Mouse (Mus musculus) kidney, postnatal 14 days (tissue): Measurements from ENCODE around the gene Lmx1a.
A peak's percentile ranks its signal among the peaks of the same experiment; 100 is the strongest.

ENCODE experiments used
- DNase-seq: peaks from one replicate; pipeline ENCODE4 v3.0.0; 2022; ENCODE audit warnings: mixed read lengths

Gene Lmx1a

DNA sequence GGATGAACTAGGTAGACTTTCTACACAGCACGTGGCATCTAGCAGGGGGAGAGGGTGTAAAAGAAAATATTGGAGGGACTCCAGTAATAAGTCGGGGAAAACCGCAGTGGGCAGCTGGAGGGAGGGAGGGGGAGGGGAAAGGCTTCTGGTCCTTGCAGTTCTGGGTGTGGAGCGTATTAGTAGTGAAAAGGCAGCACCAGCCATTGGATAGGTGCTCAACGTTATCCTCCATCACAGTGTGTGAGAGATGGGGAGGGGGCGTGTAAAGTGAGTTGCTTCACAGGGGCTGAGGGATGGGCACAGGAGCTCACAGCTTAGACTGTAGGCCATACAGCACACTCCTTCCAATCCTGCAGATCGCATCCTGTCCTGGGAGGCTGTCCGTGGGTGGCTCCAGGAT is 100.4 kb downstream of the Lmx1a start:
- no peak for DNase-seq

DNA sequence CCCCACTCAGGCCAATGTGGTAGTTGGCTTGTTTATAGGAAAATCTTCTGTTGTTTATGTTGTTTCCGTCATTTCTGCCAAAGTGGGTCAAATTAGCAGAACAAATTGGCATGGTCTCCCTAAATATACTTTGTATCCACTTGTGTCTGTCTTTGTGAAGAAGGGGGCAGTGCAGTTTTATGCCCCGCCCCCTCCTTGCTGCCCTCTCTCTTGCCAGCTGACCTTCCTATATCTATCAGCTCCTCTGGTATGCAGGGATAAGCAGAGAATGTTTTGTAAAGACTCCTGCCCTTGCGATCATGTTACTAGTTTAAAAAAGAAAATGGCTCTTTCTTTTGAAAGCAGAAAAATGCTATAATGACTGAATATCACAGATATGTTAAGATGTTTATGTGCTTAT is 101.7 kb downstream of the Lmx1a start:
- no peak for DNase-seq

DNA sequence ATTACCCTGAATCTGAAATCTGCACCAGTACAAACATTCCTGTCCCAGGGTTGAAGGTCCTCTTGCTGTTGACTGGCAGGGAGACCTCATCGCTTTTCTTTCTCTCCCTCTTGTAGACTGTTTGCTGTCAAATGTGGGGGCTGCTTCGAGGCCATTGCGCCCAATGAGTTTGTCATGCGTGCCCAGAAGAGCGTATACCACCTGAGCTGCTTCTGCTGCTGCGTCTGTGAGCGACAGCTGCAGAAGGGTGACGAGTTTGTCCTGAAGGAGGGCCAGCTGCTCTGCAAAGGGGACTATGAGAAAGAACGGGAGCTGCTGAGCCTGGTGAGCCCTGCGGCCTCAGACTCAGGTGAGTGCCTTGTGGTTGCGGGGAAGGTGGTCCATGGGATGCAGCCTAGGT is 102.2 kb downstream of the Lmx1a start:
- no peak for DNase-seq

DNA sequence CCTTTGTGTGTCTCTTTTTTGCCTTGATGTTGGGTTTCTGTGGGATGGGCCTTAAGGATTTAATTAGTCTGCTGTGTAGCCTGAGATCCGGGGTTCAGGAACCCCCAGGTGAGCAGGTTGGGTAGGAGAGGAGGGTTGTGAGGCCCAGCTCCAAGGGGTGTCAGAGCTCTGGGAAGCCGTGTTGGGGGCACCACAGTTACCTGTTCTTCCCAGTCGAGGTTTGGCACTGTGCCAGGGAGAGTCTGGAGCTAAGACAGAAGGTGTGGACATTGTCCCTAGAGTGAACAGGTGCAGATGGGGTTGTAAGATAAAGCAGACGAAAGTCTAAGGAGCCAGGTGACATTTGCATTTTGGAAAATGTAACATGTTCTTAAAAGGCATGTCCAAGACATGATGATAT is 112.9 kb downstream of the Lmx1a start:
- no peak for DNase-seq

DNA sequence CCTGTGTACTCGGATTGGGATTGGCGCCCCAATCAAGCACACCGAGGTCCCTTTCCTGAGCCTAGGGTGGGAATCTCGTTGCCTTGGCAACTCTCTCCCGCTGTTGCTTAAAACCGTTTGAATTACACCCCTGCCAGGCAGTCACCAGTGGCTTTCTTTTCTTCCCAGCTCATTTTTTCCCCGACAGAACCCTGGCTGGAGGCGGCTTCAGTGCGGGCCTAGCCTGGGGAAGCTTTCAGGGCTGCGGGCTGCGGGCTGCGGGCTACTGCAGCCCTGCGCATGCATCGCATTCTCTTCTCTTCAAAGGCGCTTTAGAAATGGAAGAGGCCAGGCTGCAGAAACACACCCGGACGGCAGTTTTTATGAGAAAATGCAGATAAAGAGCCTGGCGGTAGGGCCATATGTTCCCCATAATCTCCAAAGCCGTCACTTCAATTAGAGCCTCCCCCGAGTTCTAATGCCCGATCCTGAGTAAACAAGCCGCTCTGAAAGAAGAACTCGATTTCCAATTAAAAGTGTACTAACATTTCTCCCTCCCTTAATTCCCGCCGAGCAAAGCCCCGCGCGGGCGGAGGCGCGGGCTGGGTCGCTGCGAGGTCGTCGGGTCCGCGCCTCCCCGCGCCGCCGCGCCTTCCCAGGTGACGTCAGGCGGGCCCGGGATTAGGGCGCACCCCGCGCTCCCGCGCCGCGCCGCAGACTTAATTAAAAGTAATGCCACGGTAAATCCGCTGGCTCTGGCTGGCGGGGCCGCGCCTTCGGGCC is 113.7 kb downstream of the Lmx1a start:
- peak; percentile 20 for DNase-seq

DNA sequence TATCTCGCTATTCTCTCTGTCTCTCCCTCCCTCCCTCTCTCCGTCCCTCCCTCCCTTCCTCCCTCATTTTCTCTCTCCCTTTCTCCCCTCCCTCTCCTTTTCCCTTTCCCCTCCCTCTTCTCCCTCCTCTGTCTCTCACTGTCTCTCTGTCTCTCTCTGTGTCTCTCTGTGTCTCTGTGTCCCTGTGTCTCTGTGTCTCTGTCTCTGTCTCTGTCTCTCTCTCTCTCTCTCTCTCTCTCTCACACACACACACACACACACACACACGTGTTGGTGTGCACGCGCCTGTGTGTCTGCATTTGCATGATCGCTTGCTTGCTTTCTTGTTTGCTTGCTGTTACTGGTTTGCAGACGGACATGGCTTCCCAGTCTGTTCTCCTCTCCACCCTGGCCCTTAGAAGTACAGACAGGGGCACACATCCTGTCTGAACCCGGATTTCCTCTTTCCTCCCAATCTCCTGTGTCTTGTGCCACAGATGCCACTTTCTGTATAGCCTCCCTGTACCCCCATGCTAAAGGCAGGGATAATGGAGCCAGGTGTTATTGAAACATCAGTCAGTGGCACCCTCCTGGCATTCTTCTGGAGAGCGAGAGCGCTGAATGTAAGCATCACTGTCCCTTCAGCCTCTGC is 114.4 kb downstream of the Lmx1a start:
- no peak for DNase-seq

DNA sequence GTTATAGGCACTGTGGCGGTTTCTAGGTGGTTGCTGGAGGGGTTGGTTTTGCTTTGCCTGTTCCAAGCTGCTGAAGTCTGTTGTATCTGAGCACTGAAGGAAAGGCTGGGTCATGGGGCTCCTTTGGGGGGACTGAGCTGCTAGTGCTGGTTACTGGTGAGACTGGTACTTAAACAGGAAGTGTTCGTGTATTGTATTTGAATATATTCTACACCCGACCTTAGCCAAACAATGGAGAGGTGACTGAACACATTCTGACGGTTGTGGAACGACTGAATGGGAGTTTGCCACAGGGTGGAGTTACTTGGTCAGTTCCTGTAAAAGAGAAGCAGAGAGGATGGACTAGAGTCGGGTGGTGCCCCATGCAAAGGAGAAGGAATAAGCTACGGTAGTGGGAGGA is 115.8 kb downstream of the Lmx1a start:
- DNase-seq = no peak

DNA sequence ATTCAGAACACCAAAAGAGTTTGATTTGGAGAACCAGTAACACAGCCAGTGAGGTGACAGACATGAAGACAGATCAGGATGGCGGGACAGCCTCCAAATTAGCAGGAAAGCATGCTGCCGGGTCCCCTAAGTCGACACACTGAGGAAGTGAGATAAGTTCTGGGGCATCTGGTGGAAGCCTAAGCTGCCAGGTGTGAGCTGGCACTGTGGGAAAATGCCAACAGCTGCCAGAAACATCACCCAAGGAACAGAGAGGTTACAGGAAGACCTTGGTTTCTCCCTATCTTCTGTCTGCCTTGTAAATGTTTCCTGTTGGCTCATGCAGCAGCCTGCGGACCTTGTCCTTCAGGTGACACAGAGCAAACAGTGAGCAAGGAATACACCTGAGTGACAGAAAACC is 122.1 kb downstream of the Lmx1a start:
- no peak for DNase-seq

DNA sequence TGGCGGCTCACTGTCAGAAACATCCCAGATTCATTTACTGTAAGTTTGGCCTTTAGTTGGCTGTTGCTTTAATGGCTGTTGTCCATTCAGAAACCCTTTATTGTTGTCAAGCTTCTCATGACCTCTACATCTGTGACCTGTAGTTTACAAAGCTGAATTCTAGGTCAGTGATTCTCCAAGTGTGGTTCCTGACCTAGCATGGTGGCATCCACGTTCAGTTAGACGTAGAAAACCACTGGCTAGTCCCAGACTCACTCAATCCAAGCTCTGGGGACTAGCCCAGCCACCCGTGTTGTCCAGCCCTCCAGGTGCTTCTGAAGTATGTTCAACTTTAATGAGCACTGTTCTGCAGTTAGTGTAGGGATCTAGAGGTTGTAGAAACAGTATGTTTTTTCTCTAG is 126.1 kb downstream of the Lmx1a start:
- no peak for DNase-seq

DNA sequence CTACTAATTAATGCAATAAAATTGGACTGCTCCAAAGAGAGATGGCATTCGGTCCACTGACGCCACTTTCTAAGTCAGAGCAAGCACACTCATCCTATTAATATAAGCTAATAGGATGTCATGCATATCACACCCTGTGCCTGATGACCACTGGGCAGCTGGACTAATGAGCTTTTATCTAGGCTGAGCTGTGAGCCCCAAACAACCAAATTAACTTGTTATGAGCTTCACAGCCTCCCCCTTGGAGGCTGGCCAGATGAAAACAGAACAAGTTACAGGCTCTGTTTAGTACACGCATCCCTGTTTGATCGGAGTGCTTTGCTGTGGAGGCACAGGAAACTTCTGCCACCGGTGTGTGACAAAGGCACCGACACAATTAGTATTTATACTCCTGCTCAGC is 128.0 kb downstream of the Lmx1a start:
- no peak for DNase-seq

DNA sequence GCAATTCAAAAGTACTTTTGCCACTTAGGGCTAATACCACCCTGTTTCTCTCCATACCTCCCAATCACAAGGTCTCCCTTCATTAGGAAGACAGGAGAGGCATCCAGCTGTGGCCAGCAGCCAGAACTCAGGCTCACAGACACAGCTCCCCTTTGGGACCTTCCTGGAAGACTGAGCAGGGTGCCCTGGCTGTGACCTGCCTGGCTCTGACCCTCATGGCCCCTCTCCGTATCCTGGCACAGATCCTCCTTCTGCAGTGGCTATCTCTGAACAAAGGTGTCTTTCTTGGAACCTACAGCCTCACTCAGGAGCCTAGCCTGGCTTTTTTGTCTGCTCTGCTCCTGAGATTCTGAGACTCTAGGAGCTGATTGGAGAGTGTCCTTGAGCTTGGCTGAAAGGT is 128.6 kb downstream of the Lmx1a start:
- no peak for DNase-seq

DNA sequence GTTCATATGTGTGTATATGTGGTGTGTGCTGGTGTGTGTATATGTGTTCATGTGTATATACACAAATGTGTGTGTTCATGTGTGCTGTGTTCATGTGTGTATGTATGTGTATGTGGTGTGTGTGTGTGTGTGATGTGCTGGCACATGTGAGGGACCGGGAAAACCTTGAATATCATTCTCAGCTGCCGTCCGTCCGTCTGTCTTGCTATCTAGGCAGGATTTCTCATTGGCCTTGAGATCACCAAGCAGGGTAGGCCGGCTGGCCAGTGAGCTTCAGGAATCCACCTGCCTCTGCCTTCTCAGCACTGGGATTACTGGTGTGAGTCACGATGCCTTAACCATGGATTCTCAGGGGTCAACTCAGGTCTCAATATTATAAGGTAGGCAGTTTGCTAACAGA is 131.0 kb downstream of the Lmx1a start:
- no peak for DNase-seq

DNA sequence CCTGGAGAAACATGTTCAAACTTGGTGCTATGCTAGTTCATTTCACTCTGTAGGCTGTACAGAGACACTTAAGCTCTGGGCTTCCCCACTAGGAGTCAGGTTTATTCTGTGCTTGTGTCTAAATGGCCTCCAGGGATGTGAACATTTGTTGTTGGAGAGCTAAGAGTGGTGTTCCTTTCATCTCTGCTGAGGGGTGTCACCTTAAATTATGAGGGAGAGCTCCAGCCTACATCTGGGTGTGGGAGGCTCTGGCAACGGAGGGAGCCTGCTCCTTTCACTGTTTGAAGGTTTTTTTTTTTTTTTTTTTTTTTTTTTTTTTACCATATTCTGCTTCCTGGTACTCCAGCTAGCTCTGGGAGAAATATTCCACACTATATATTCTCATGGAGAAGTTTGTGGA is 132.1 kb downstream of the Lmx1a start:
- DNase-seq = no peak

DNA sequence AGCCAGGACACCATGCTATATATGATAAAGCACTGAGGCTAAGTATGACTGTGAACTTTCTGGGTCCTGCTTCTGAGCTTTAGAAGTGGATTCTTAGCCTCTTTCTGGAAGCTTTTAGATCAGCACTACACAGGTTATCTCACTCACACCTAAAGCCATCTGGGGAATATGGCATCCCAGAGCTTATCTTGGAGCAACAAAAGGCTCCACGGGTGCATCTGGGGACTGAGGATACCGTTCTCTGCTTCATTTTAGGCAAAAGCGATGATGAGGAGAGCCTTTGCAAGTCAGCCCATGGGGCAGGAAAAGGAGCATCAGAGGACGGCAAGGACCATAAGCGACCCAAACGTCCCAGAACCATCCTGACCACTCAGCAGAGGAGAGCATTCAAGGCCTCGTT is 141.3 kb downstream of the Lmx1a start:
- no peak for DNase-seq

DNA sequence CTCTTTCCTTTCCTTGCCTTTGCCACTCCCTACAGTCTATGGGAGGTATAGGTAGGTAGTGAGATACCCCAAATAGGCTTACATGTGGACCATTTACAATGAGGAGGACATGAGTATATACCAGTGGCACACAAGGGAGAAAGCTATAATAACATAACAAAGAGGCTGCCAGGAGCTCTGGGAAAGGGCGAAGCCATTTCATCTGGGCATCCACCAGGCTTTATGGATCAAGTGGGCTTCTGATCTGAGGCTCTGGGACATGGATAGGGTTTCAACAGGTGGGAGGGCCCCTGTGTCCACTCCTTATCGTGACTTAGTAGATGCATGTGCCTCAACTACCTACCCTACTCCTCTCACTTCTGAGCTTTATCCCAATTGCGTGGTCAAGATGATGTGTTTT is 142.6 kb downstream of the Lmx1a start:
- no peak for DNase-seq

DNA sequence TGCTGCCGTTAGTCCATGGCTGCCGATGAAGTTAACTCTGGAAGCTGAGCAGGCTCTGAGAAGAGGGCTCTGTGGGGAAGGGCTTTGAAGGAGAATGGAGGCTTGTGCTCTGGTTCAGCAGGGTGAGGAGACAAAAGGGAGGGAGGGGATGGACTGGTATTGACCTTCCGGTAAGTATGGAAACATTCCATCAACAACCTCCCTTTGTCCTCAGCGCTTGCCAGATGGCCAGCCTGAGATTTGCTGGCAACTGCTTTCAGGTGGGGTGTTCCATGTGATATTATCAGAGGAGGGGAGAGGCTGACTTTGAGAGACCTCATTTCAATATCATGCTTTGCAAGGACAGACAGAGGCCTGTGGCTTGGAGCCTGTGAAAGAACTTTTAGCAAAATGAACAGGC is 165.8 kb downstream of the Lmx1a start:
- no peak for DNase-seq

DNA sequence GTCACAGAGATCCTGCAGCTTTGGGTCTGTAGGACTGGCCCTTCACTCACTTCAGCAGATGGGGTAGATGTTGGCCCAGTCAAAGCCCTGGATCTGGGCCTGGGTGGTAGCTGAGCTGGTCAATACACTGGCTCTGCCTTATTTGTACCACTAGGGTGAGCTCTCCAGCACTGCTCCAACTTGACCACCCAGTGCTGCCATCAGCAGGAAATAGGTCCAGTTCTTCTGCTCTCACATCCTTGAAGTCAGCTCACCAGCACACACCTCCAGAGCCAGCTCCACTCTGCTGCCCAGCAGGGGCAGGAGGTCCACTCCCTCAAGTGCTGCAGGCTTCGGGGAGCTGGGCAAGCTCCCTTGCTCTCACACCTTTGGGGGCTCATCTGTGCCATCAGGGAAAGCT is 183.0 kb downstream of the Lmx1a start:
- DNase-seq = no peak

DNA sequence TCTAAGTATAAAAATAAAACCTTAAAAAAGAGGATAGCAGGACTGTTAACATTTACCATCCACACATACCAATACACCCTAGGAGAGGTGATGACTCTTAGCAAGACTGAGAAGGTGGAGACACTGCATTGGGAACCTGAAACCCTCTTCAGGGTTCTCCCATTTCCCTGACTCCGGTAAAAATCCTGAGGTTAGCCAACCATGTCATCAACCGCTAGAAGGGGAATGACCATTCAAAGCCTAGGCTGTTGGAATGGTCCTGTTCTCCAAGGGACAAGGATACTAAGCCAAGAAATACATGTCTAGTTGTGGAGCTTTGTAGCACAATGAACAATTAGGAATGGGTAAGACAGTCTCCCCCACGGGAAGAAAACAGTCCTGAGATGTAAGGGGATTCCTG is 185.1 kb downstream of the Lmx1a start:
- DNase-seq = no peak

DNA sequence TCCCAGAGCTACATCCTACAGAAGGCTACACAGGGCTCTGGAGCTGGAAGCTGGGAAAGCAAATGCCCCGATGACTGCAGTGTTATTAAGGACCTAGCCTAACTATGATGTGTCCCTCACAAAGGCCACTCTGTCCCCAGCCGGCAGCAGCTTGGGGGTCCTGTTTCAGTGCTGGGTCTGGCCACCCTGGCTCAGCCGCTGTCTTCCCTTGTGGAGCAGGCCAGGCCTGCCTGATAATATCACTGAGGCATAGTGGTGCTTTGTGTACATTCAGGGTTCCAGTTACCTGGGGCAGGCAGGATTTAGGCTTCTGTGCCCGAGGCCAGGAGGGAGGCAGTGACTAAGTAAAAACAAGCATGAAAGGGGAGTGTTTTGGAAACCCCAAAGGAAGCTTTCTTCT is 188.9 kb downstream of the Lmx1a start:
- no peak for DNase-seq

DNA sequence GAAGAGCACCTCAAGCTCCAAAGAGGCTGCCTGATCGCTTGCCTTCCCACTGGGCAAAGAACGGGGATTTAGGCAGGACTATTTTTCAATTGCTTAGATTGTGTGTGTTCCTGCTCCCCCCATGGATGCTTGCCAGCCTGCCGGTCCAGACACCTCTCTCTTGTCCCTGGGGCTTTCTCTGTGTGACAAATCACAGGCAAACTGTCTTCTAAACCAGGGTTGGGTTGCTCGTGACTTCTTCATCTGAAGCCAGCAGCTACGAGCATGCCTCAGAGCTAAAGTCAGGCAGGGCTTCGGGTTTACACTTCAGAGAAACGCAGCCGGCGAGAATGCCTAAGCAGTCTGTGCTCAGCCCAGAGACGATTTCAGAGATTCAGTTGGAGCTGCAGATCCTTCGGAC is 189.3 kb downstream of the Lmx1a start:
- no peak for DNase-seq

DNA sequence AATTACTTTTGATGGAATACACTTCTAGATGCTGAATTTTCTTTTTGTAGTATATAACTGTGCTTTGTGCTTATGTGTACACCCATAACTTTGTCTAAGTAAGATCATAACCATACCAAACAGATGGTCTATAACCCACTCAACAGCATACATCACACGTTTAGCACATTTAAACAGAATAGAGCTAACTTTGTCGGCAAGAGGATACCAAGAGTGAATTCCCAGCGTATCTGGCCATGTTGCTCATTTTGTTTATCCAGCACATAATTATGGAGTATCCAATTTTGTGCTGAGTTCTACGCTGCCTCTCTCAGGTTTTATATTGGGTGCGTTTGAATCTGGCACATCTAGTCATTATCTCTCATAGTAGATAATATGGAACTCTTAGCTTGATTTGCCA is 196.7 kb downstream of the Lmx1a start:
- no peak for DNase-seq

DNA sequence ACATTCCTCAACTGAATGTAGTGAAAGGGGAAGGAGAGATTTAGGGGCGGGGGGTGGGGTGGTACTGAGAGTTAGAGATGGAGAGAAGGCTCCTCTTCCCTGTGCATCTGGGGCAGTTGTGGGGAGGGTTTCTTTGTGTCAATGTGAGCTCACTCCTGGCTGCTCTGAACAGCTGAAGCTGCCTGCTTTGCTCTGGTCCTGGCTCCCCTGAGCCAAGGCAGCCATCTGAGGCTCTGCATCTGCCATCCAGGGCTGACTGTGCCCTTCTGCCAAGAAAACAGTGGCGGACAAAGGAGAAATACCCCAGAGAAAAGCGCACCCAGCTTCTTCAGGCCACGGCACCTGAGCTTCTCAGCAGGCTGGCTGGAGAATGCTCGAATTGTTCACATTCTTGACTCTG is 199.1 kb downstream of the Lmx1a start:
- no peak for DNase-seq

DNA sequence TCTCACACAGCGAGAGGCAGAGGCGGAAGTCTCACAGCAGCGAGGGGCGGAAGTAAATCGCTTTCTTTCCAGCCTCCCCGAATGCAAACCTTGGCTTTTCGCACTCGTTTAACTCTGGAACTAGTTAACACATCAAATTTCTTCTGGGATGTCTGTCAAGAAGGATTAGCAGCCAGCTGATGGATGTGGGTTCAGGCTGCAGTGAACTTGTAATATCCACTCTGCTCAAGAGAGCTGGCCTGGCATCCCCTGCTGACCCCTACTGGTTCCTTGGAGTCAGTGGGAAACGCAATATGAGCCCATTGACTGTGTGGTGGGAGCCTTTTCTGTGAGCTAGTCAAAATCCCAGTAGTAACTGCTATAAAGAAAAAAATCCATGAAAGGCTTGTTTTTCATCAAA is 199.8 kb downstream of the Lmx1a start:
- DNase-seq = no peak

DNA sequence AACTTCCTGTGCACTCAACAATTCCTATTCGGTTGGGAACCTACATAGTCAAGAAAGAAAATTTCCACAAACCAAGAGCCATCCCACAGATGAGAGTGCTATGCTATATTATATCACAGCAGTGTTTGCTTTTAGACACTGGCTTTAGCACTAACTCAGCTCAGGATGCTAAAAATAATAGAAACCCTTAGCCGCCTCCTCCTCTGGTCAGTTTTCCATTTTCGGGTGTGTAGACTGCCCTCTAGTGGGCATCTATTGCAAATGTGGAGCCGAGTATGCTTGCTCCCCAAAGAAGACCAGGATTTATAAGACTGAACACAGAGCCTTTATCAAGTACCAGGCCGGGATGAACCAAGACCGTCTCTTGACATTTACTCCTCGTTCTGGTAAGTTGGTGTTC is 207.2 kb downstream of the Lmx1a start:
- peak; percentile 25 for DNase-seq
